Mouse (Mus musculus) midbrain, embryonic 11.5 days (tissue): Measurements from ENCODE around the gene Rai1. TPM values are rescaled to one million over a fixed set of nuclear protein-coding genes. Genes with fewer than 3 reads are reported as not detected.

ENCODE experiments used
- ATAC-seq: fragments of 200-750 bp; cut with Nextera tagmentation; 2 replicates; pipeline ENCODE4 v1.8.0; 2017; ENCODE audit warnings: moderate TSS enrichment, moderate library complexity; ENCODE audit not compliant: low FRiP score
- DNase-seq: peaks from one replicate; pipeline ENCODE4 v3.0.0; 2015; ENCODE audit warnings: low spot score; ENCODE audit errors: missing footprints
- H3K27ac ChIP-seq: fragments of 300-500 bp; sonication (generic); 2 replicates; pipeline ENCODE4 v1.5.1; 2014; ENCODE audit warnings: low read depth, low read length
- H3K27me3 ChIP-seq: fragments of 300-500 bp; sonication (generic); 2 replicates; pipeline ENCODE4 v1.6.1; 2014; ENCODE audit warnings: mild to moderate bottlenecking, low read length, moderate library complexity, mixed read lengths; ENCODE audit not compliant: control insufficient read depth, insufficient read depth
- H3K36me3 ChIP-seq: fragments of 300-500 bp; sonication (generic); 2 replicates; pipeline ENCODE4 v1.6.1; 2014; ENCODE audit warnings: mild to moderate bottlenecking, low read length, moderate library complexity, mixed read lengths; ENCODE audit not compliant: control insufficient read depth, insufficient read depth
- H3K4me1 ChIP-seq: fragments of 300-500 bp; sonication (generic); 2 replicates; pipeline ENCODE4 v1.6.1; 2014; ENCODE audit warnings: low read length; ENCODE audit not compliant: control insufficient read depth, insufficient read depth
- H3K4me2 ChIP-seq: fragments of 300-500 bp; sonication (generic); 2 replicates; pipeline ENCODE4 v1.6.1; 2014; ENCODE audit warnings: mild to moderate bottlenecking, moderate library complexity
- H3K4me3 ChIP-seq: fragments of 300-500 bp; sonication (generic); 2 replicates; pipeline ENCODE4 v1.5.1; 2014; ENCODE audit warnings: low read depth, low read length
- H3K9ac ChIP-seq: fragments of 300-500 bp; sonication (generic); 2 replicates; pipeline ENCODE4 v1.6.1; 2014; ENCODE audit warnings: low read length
- H3K9me3 ChIP-seq: fragments of 300-500 bp; sonication (generic); 2 replicates; pipeline ENCODE4 v1.6.1; 2016; ENCODE audit warnings: low read length; ENCODE audit not compliant: control insufficient read depth
- WGBS: fragments of 180-500 bp; shearing (Covaris S2); extraction: QIAGEN DNeasy Blood & Tissue Kit; methylation state at CpG from one replicate; pipeline ENCODE4 v1.1.7; 2014; 5-methylcytosine and 5-hydroxymethylcytosine counted together
- polyA plus RNA-seq: library from polyadenylated mRNA; unstranded; fragments of >200 nt; fragmentation: Nextera tagmentation; extraction: Ambion mirVana; gene quantifications from 2 replicates; pipeline ENCODE4 v1.2.1, GENCODE M21; 2014

Rai1 gene
- polyA plus RNA-seq, 1 experiment from 2014 or later = 23.9 TPM

- no peaks in the 10 kb centered on the region for H3K9me3 ChIP-seq
- WGBS = 72% methylated on average over 3 of the region's 3 CpGs
- no peaks in the 10 kb centered on the region for H3K36me3 ChIP-seq
- no peak overlapping the region for H3K4me3 ChIP-seq
- no peak overlapping the region for H3K9ac ChIP-seq
- ATAC-seq (no peak), DNase-seq (no peak)
- no peak overlapping the region for H3K4me2 ChIP-seq
- H3K27ac ChIP-seq = no peak overlapping the region
- no peaks in the 10 kb centered on the region for H3K27me3 ChIP-seq
- no peaks in the 10 kb centered on the region; the same call in 1 of the 2 replicates for H3K4me1 ChIP-seq
Observed at GRCm38 (mm10) chr11:60228525-60228924, 123.7 kb downstream of the Rai1 start.

DNA sequence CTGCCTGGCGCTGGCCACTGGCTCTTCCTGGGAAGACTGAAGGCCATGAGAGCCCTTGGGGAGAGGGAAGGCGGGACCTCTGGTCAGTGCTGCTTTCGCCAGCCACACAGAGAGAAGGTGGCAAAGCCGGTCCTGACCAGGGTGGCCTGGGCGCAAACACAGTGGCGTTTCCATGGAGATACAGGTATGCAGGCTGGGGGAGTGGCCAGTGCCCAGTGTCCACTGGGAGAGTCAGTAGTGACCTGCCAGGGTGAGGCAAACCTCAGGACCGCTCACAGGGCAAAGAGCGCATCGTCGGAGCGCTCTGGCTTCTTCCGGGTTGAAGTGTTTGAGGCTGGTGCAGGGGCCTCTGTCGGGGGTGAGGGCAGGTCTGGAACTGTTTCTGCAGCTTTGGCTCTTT lies 125.0 kb downstream of the Rai1 start:
- 83% methylated on average over 13 of the region's 13 CpGs for whole genome bisulfite sequencing
- Histone ChIP-seq H3K36me3 (no peaks in the 10 kb centered on the region), H3K4me3 (no peak overlapping the region), H3K9me3 (no peaks in the 10 kb centered on the region), H3K9ac (no peak overlapping the region), H3K27me3 (no peaks in the 10 kb centered on the region), H3K4me1 (no peaks in the 10 kb centered on the region; the same call in 1 of the 2 replicates), H3K4me2 (no peak overlapping the region), H3K27ac (no peak overlapping the region)
- ATAC-seq (no peak), DNase-seq (no peak)

DNA sequence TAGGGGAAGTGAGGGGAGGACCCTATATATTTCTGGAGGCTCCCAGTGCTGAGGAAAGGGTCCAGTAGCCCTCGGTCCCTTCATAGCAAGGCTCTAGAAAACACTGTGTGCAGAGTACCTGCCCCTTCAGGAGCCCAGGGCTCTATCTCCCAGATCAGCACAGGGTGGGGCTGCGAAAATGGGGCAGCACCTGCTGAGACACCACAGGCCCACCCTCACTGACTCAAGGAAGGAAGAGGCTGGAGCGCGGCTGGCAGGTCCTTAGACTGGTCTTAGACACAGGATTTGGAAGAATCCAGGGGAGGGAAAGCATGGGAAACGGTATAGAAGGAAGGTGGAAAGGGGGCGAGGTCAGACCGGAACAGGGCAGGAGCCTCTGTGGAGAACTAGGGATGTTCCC lies 125.7 kb downstream of the Rai1 start:
- H3K9me3 ChIP-seq = no peaks in the 10 kb centered on the region
- no peak overlapping the region for H3K4me2 ChIP-seq
- no peaks in the 10 kb centered on the region; the same call in 1 of the 2 replicates for H3K4me1 ChIP-seq
- 91% methylated on average over 7 of the region's 7 CpGs for WGBS
- DNase-seq (no peak), ATAC-seq (no peak)
- H3K36me3 ChIP-seq = no peaks in the 10 kb centered on the region
- H3K4me3 ChIP-seq = no peak overlapping the region
- H3K27ac ChIP-seq = no peak overlapping the region
- no peaks in the 10 kb centered on the region for H3K27me3 ChIP-seq
- H3K9ac ChIP-seq = no peak overlapping the region

- no peak overlapping the region for H3K27ac ChIP-seq
- no peaks in the 10 kb centered on the region for H3K9me3 ChIP-seq
- no peaks in the 10 kb centered on the region for H3K36me3 ChIP-seq
- no peak overlapping the region for H3K4me3 ChIP-seq
- whole genome bisulfite sequencing = 57% methylated on average over 3 of the region's 3 CpGs
- DNase-seq (no peak), ATAC-seq (no peak)
- no peak overlapping the region for H3K4me2 ChIP-seq
- no peaks in the 10 kb centered on the region; the same call in 1 of the 2 replicates for H3K4me1 ChIP-seq
- H3K27me3 ChIP-seq = no peaks in the 10 kb centered on the region
- H3K9ac ChIP-seq = no peak overlapping the region
Observed at GRCm38 (mm10) chr11:60231326-60231725, 126.5 kb downstream of the Rai1 start.

GRCm38 (mm10) chr11:60231951-60232350 lies 127.1 kb downstream of the Rai1 start:
- no peaks in the 10 kb centered on the region for H3K27me3 ChIP-seq

DNA sequence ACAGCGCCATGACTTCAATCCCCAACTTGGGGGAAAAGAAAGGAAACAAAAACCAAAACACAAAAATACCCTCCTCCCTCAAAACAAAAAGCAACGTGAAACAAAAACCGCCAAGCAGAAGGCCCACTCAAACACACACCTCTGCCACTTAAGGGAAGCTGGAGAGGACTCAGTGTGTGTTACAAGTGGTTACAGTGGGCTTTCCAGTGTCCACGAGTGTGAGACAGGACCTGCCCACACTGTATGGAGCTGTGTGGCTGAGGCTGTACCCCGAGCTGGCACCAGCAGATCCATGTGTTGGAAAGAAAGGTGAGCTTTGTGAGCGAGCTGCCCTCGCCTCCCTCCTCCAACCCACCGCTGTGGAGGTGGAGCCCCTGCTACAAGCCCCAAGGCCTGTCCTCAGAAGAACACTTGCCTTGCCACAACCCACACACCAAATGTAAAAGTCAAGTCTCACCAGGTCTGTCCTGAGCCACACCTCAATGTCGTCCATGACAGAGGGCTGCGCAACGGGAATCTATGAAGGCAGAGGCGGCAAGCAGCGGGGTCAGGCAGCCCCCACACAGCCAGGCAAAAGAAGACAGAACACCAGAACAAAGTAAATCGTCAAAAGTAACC lies 127.7 kb downstream of the Rai1 start:
- no peak overlapping the region for H3K4me3 ChIP-seq
- DNase-seq (peak; percentile 79), ATAC-seq (no peak)
- no peak overlapping the region for H3K27ac ChIP-seq
- no peaks in the 10 kb centered on the region for H3K27me3 ChIP-seq
- no peaks in the 10 kb centered on the region for H3K36me3 ChIP-seq
- H3K9me3 ChIP-seq = no peaks in the 10 kb centered on the region
- H3K9ac ChIP-seq = no peak overlapping the region
- no peak overlapping the region for H3K4me2 ChIP-seq
- WGBS = 77% methylated on average over 14 of the region's 14 CpGs
- H3K4me1 ChIP-seq = no peaks in the 10 kb centered on the region; the same call in 1 of the 2 replicates

More at GRCm38 (mm10) chr11:60231951-60232350, 127.1 kb downstream of the Rai1 start:
- Histone ChIP-seq H3K4me2 (no peak overlapping the region), H3K9me3 (no peaks in the 10 kb centered on the region), H3K27ac (no peak overlapping the region), H3K4me3 (no peak overlapping the region), H3K9ac (no peak overlapping the region), H3K4me1 (no peaks in the 10 kb centered on the region; the same call in 1 of the 2 replicates), H3K36me3 (no peaks in the 10 kb centered on the region)
- 39% methylated on average over 4 of the region's 4 CpGs for WGBS
- DNase-seq (peak; percentile 59), ATAC-seq (no peak)

DNA sequence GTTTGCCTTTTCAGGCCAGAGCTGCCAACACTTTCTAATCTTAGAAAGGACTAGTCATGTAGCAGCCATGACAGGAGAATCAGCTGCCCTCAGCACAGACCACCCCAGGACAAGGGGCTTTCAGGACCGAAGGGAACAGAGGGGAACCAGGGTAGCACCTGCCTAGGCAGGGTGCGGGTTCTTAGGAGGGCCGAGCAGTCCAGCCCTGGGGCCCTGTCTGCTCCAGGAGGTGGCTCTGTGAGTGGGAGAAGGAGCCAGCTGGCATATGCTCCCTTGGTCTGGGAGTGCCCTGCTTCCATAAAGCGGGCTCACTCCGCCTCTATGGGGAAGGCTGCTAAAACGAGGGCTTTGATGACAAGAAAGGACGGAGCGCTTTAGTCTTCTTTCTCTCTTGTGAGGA lies 128.4 kb downstream of the Rai1 start:
- Histone ChIP-seq H3K36me3 (no peaks in the 10 kb centered on the region), H3K9me3 (no peaks in the 10 kb centered on the region), H3K4me1 (no peaks in the 10 kb centered on the region; the same call in 1 of the 2 replicates), H3K9ac (no peak overlapping the region), H3K27me3 (no peaks in the 10 kb centered on the region), H3K27ac (no peak overlapping the region), H3K4me2 (no peak overlapping the region), H3K4me3 (no peak overlapping the region)
- WGBS = 72% methylated on average over 8 of the region's 8 CpGs
- DNase-seq = no peak
- no peak for ATAC-seq

DNA sequence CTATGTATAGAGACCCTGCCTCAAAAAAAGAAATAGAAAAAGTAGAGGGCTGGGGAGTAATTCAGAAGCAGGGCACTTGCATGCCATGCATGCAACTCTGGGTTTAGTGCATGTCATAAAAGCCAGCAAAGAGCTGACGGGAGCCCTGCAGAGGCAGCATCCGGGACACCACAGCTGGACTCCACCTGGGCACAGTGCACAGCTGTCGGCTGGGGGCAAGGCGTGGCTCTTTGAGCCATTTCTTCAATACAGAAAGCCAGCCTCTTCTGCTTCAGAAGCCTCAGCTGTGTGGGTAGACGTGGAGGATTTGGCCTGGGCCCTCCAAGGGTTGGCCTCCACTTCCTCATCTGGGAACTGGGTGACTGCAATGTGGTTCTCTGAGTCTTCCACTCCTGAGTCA lies 130.5 kb downstream of the Rai1 start:
- H3K4me2 ChIP-seq = no peak overlapping the region
- ATAC-seq (no peak), DNase-seq (no peak)
- H3K36me3 ChIP-seq = no peaks in the 10 kb centered on the region
- no peaks in the 10 kb centered on the region for H3K9me3 ChIP-seq
- H3K9ac ChIP-seq = no peak overlapping the region
- 89% methylated on average over 5 of the region's 5 CpGs for WGBS
- H3K4me1 ChIP-seq = no peaks in the 10 kb centered on the region; the same call in 1 of the 2 replicates
- no peak overlapping the region for H3K4me3 ChIP-seq
- H3K27ac ChIP-seq = no peak overlapping the region
- H3K27me3 ChIP-seq = no peaks in the 10 kb centered on the region

GRCm38 (mm10) chr11:60240509-60240908 lies 135.7 kb downstream of the Rai1 start:
- Histone ChIP-seq H3K27ac (no peak overlapping the region), H3K4me1 (no peaks in the 10 kb centered on the region), H3K27me3 (no peaks in the 10 kb centered on the region), H3K4me3 (no peak overlapping the region), H3K36me3 (no peaks in the 10 kb centered on the region), H3K9me3 (no peaks in the 10 kb centered on the region), H3K4me2 (no peak overlapping the region), H3K9ac (no peak overlapping the region)
- 86% methylated on average over 4 of the region's 4 CpGs for WGBS
- no peak for DNase-seq
- no peak for ATAC-seq
